Mouse (Mus musculus): Measurements from ENCODE around the gene Tspan31.
A peak's percentile ranks its signal among the peaks of the same experiment; 100 is the strongest.
"Not testable (repeated sequence)": the region's sequence is repeated elsewhere in the genome, so short reads cannot be mapped to it uniquely, and the experiment has no call there.

Tspan31 gene

DNA sequence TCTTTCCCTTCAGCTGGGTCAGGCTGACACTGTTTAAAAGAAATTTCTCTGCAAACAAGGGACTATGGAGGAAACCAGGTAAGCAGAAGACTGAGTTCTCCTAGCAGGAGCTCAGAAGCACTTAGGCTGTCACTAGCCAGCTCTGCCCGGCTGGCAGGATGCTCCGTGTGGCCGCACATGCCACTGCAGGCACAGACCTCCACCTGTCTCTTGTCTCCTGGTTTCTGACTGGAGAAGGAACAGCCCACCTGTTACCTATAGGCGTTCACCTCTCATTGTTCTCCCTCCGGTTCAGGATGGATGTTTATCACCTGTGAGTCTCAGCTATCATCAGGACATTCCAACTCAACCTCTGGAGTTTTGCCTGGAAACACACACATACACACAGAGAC lies 13.8 kb upstream of the Tspan31 start:
- no peak for DNase-seq (ENCODE audit: low read depth)

DNA sequence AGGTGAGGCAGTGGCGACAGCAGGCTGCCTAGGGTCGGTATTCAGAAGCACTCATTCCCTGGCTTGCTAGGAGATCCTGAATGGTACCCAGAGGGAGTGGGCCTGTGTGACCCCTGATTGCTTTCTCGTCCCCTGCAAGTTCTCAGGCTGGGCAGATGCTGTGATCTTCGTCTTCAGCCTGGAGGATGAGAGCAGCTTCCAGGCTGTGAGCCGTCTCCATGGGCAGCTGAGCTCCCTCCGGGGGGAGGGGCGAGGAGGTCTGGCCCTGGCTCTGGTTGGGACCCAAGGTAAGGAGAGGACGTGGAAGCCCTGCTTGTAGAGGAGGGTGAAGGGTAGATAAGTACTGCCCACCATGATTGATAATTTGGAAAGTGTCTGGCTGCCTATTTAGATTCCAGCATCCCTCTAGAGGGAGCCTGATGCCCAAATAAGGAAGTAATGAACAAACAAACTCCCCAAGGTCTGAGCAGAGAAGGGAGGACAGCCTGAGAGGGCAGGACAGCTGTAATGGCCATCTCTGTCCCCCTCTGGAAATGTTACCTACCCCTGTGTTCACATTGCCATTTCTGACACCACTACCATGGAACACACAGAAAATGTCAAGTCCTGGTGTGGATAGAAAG lies 13.3 kb upstream of the Tspan31 start:
- no peak for DNase-seq (ENCODE audit: low read depth)

DNA sequence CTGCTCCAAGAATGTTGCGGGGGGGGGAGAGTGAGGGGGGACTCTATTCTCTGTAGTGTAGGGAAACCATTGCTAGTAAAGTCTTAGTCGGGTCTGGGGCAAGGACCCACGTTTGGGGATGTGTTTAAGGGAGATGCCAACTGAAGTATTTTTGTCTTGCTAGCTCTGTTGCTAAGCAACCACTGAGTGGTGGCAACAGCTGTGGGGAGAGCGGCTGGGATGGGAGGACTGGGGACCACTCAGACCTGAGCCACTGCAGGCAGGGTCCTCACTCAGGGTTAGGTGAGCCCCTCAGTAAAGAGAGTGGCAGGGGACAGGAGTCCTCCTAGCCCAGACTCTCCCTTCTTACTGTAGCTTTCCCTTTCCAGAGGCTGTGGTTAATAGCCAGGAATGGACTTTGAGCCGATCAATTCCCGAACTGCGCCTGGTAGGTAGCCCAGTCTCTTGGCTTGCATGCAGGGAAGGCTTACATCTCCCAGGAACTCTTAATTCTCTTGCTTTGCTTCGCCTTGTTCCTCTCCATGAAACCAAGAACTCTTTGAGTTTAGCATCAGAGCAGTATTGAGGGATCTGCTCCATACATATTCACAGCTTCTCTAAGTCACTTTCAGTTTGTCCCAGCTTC lies 12.0 kb upstream of the Tspan31 start:
- no peak for DNase-seq (ENCODE audit: low read depth)

DNA sequence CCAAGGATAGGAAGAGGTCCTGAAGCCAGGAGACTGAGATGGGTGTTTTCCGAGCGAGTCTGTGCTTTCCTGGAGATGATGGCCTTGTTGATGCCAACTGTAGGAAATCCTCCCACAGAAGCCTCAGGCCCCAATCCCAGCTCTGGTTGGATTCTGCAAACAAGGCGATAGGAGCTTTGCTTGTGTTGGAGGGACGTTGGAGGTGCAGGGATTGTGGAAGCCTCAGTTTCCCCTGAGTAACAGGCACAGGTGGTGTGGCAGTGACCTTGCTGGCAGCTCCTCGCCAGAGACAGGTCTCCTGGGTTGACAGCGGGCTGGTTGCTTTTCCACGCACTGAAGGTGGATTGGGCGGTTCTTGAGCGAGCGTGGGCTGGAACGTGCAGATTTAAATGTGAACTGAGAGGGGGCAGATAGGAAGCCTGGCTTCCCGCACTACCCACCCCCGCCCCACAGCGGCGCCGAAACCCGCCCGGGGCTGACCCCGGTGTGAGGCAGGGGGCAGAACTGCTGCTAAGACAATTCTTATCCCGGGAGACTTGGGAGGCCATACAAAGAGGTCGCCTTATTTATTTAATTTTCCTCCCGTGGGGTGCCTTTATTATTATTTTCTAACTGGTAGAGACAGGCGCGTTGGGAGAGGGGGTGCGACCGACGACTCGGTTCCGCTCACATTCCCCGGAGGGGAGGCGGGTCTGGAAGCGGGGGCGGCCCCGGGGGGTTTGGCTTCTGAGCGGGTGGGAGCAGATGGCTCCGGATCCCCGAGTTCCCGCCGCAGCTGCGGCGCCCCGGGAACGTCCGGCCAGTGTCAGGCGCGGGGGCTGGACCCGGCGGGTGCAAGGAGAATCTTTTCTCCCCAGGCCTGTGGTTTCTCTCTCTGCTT lies 11.1 kb upstream of the Tspan31 start:
- DNase-seq (ENCODE audit: low read depth) = no peak

DNA sequence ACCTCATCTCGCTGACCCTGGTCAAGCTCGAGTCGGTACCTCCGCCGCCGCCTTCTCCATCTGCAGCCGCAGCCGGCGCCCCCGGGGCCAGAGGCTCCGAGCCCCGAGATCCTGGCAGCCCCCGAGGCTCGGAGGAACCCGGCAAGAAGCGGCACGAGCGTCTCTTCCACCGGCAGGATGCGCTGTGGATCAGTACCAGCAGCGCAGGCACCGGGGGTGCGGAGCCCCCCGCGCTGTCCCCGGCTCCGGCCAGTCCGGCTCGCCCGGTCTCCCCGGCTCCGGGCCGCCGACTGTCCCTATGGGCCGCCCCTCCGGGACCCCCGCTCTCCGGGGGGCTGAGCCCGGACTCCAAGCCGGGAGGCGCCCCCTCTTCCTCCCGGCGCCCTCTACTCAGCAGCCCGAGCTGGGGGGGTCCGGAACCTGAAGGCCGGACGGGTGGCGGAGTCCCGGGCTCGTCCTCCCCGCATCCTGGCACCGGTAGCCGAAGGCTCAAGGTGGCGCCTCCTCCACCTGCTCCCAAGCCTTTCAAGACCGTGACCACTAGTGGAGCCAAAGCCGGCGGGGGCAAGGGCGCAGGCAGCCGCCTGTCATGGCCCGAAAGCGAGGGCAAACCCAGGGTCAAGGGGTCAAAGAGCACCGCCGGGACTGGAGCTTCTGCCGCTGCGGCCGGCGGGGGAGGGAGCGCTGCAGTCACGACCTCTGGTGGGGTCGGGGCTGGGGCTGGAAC lies 9.8 kb upstream of the Tspan31 start:
- no peak for DNase-seq (ENCODE audit: low read depth)

DNA sequence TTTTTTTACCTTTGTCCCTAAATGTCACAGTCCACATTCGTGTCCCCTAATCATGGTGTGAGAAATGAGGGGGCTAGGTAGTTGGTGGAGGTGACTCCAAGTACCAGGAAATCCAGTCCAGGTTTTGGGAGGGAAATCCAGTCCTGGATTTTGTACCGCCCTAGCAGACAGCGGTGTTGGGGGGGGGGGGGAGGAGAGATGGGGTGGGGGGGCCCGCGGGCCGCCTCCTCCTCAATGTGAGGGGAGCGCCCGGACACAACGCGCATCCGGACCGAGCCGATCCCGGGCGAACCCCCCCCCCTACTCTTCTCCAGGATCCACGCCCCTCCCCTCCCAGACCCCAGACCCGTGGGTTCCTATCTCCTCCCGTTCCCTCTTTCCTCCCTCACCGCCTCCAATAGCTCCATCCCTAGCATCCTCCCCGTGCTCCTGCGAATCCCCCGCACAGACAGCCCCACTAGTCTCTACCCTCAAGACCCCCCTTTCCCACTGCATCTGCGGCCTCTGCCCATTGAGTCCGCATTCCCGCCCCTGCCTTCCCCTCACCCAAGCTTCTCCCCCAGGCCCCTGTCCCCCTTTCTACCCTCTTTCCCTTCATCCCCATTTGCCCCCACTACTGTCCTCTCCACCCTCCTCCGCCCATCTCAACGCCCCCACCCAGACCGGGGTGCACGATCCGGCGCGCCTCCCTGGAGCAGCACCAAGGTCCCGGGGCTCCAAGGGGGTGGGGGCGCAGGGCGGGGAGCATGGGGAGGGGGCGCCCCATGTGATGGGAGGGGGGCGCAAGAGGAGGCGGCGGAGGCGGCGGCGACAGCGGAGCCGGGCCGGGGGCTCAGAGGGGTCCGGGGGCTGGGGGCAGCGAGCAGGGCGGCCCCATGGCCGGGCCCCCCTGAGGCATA lies 8.9 kb upstream of the Tspan31 start:
- peak; percentile 82 for DNase-seq (ENCODE audit: low read depth)

DNA sequence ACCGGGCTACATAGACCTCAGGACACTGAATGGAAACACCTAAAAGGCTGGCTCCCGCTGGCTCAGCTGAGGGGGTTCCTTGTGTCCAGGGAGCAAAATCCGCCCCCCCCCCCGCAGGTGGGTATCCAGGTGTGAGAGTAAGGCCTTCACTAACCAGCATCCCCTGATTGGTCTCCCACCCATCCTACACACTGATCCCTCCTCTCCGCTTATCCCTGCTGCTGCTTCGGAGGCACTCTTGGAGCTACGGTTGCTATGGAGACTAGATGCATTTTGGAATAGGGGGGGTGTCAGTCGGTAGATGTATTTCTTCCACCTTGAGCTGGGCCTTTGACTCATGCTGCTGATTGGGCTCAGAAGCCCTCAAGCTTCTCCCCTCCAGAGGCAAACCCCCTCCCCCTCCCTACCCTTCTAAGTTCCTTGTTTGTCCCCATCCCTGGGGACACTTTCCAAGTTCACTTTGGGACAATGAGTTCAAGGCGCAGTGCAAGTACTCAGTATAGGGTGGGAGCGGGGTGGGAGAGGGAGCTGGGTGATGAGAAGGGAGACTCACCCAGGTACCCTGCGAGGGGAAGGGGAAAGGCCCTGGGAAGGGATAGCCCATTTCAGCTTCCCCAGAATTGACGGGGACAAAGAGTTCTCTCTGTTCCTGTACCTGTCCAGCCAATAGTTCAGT lies 8.1 kb upstream of the Tspan31 start:
- peak; percentile 17 for DNase-seq (ENCODE audit: low read depth)

DNA sequence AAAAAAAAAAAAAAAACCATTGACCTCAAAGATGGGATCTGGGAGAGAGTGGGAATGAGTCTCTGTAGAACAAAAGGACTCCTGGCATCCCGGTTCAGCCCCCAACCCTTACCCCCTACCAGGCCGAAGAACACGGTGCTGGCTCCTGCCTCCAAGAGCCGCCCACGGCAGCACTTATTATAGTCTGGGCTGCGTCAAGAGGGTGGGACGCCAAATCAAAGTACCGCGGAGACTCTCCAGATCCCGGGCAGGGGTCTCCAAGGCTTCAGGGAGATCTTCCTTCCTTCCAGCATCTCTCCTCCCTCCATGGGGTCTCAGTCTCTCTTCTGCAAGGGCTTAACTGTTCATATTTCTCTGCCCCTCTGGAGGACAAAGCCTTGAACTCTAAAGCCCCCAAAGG lies 7.5 kb upstream of the Tspan31 start:
- DNase-seq (ENCODE audit: low read depth) = no peak

DNA sequence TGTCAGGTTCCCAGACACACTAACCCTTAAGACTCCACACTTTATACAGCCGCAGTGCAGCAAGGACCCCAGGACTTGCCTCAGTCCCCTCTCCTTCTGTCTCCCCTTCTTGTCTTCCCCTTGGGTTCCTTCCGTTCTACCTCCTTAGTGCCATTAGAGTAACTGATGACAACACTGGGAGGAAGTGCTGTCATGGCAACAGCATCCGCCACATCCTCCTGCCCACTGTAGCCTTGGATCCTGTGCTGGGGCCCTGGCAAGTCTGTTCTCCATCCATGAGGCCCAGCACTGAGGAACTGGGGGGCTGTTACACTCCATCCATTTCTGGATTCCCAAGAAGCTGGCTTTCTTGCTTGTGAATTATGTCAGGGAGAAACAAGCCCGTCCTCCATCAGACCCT lies 6.0 kb upstream of the Tspan31 start:
- no peak for DNase-seq (ENCODE audit: low read depth)

DNA sequence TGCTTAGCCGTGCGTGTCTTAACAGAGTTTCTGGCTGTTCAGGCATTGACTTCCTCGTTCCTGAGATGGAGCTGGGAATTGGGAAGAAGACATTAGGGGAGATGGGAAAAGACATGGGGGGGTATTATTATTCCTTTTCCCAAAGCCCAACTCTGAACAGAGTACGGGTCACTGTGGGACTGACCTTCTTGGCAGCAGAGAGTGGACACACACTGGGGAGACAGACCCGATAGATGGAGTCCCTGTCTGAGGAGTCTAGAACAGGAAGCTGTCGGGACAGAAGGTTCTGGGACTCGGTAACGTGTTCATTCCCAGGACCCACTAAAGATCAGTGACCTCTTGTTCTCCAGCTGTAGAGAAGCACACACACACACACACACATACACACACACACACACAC lies 5.6 kb upstream of the Tspan31 start:
- DNase-seq (ENCODE audit: low read depth) = no peak

DNA sequence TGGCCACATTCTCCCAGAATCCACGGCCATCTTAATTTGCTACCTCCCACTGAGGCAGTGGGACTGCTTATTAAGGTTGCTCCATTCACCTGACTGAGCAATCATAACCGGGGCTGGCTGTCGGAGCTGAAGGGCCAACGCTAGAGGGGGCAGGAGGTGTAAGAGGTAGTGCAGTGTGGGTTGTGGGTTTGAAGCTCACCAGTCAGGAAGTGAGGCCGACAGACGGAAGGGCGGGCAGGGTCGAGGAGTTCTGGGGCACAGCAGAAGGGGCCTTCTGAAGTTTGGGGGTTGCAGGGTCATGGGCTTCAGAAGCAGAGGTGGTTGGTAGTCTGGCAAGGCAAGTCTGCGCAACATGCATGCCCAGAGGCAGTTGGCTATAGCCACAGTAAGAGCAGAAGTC lies 5.0 kb upstream of the Tspan31 start, which contains the start of gene Agap2:
Gene Agap2, plus strand, starts transcription at position 205 of the 400 bp plus-strand sequence.
- no peak for DNase-seq (ENCODE audit: low read depth)

DNA sequence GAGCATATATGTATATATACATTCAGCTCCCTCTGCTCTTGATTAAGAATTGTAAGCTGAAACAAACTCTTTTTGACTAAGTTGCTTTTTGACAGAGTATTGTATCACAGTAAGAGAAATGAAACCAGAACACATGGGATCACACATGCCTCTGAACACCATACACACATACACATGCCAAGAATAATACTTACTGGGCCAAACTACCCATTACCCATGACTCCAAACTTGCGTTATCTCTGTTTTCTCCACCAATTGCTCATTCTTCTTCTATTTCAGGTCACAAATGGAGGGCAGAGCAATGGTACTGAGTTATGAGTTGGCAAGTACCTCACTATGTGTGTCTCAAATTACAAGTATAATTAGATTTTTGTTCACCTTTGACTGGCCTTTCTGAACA lies 3.9 kb upstream of the Tspan31 start:
- DNase-seq (ENCODE audit: low read depth) = peak; percentile 91

DNA sequence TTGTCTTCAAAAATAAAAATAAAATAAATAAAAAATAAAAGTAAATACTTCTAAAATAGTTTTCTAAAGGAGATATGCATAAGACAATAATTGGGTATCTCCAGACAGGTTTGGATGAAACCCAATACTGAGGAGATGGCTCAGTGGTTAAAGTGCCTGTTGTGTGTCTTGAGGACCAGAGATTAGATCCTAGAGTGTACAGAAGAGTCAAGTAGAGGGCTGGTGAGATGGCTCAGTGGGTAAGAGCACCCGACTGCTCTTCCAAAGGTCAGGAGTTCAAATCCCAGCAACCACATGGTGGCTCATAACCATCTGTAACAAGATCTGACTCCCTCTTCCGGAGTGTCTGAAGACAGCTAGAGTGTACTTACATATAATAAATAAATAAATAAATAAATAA lies 2.9 kb upstream of the Tspan31 start:
- DNase-seq (ENCODE audit: low read depth) = not testable (repeated sequence)

DNA sequence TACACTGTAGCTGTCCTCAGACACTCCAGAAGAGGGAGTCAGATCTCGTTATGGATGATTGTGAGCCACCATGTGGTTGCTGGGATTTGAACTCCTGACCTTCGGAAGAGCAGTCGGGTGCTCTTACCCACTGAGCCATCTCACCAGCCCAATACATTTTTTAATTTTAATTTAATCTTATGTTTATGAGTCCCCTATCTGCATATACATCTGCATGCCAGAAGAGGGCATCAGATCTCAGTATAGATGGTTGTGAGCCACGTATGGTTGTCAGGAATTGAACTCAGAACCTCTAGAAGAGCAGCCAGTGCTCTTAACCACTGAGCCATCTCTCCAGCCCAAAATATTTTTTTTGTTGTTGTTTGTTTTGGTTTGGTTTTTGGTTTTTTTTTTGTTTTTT lies 2.2 kb upstream of the Tspan31 start:
- DNase-seq (ENCODE audit: low read depth) = not testable (repeated sequence)

DNA sequence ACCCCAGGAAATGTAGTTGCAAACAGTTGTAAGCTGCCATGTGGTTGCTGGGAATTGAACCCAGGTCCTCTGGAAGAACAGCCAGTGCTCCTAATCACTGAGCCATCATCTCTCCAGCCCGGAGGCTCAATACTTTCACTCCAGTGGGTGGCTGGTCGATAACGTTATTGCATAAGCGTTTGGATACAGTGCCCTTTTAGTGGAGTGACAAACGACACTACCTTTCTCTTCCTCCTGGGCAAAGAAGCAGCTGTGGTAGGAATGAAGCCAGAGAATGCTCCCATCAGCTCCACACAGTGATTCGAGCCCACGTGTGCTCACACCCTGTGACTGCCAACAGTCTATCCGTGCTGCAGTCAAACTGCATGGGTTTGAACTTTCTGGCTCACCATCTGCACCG lies 1.1 kb upstream of the Tspan31 start:
- peak; percentile 24 for DNase-seq (ENCODE audit: low read depth)

DNA sequence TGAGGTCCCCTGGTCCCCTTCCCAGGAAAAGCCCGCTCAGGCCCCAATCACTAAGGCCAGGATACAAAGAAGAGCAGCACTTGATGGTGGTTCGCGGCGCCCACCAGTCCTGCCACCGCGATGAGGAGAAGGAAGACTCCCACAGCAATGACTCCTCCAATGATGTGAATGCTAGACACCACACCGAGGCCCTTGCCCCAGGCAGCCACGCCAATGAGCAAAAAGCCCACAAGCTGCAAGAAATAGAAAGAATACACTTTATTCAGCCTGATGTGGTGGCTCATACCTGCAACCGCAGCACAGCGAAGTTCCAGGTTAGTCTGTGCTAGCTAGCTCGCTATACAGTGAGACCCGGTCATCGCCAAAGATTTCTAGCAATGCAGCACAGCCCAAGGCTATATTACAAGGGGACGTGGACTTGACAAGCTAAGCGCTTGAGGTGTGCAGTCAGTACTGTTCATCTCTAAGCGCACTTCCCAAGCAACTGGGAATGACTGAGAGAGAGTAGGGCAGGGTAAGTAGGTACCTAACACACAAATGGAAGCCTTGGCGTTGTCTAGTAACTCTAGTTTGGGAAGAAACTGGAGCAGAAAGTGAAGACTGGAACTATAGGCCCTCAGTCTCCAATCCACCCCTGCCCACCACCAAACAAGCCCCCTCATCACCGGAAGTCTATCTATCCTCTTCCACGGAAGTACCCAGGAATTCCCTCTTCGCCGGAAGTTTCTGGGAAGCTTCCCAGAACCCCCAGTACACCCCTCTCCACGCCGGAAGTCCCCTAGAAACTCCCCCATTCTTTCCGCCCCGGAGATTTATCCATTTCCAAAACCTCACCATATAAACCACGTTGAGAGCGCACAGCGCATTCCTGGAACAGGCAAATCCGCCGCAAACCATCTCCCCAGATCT lies 529 bp downstream of the Tspan31 start:
- peak; percentile 55 for DNase-seq (ENCODE audit: low read depth)

DNA sequence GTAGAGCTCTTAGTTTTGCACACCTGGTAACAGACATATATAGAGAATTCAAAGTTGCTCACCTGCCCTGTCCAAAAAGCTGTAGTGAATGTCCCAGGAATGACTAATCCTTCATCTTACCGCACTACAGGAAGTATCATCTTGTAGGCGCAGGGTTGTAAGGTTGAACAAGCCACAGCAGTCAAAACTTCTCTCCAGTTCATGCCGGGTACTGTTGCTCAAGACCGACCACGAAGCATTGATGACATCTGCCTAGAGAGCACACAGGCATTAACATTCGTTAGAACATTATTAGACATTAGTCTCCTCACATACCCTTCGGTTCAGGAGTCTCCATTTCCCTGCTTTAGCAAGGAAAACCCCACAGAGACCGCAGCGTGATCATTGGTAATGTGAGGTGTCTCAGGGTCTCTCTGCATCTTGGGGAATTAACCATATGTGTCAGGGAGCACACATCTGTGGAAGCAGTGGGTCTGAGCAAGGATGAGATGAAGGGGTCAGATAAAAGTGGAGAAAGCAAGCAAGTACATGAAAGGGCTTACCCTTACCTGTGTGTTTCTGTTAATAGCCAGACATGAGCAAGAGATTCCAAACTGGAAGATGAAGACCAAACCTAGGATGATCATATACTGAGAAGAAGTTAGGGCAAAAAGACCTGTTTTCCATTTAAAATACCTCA lies 1.6 kb downstream of the Tspan31 start:
- DNase-seq (ENCODE audit: low read depth) = peak; percentile 41

DNA sequence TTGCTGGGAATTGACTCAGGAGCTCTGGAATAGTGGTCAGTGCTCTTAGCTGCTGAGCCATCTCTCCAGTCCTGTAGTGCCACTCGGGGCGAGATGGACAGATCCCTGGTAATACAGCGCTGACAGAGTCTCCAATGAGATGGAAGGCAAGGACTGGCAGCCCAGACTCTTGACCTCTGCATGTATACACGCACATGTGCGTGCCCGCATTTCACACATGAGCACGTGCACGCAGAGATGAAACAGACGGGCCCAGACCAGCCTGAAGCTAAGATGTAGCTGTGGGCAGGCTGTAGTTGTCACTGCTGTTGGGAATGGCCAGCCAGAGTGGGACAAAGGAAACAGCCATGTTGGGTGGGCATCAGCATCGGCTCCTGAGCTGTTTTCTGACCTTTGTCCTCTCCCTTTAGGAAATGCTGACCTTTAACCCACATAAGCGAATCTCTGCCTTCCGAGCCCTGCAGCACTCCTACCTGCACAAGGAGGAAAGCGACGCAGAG lies 3.5 kb downstream of the Tspan31 start:
- DNase-seq (ENCODE audit: low read depth) = no peak

DNA sequence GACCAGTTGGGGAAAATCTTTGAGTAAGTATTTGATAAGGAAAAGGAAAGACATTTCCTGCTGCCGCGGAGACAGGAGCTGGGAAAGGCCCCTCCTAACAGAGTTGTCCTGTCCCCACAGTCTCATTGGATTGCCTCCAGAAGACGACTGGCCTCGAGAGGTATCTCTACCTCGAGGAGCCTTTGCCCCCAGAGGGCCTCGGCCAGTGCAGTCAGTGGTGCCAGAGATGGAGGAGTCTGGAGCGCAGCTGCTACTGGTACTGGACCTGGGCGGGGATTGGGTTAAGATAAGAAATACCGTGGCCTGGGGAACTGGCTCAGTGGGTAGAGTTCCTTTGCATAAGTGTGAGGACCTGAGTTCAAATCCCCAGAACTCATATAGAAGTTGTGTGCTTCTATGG lies 4.1 kb downstream of the Tspan31 start:
- DNase-seq (ENCODE audit: low read depth) = no peak

All from NIH3T3 (cell line).